ENCODE assay signal across 7 mouse cellular contexts in genomic region chr5:25058853-25059741, GRCm38 (mm10). TPM values are rescaled to one million over a fixed set of nuclear protein-coding genes. Genes with fewer than 3 reads are reported as not detected.
A peak's percentile ranks its signal among the peaks of the same experiment; 100 is the strongest.
DNase-seq lines count a peak whose midpoint lies in the region; ATAC-seq and TF ChIP-seq lines count a peak whose summit lies in the region.

No protein-coding gene starts in this region.

- peak; percentile 67; the same call in 1 of the 2 replicates for ATAC-seq in embryonic facial prominence, embryonic 14.5 days (ENCODE audit: low read depth)
- 0 out of 2 replicates have a peak, but pooled peaks have one; percentile 18 for ATAC-seq in midbrain, postnatal 0 days (ENCODE audit: low FRiP score)

- DNase-seq in Muller cell, postnatal 12 days (ENCODE audit: inconsistent ontology term): peak; percentile 38
- peak; percentile 72 for DNase-seq in adrenal gland, postnatal 14 days
- DNase-seq in embryonic facial prominence, embryonic 14.5 days (ENCODE audit: low spot score): peak; percentile 48
- DNase-seq in layer of hippocampus, adult 18-20 months (ENCODE audit: low spot score in 2 of 2): peak; percentile 52 to 73
- peak; percentile 70 for DNase-seq in midbrain, postnatal 0 days (ENCODE audit: low spot score)
- DNase-seq in urinary bladder, postnatal 25 days (ENCODE audit: low spot score): no peak
- no peak for DNase-seq in spleen, postnatal 14 days (ENCODE audit: low spot score in 2 of 2)

- no peaks in the 10 kb centered on the region for H3K9me3 ChIP-seq in embryonic facial prominence, embryonic 14.5 days (ENCODE audit: control insufficient read depth, low read length)
- no peaks in the 10 kb centered on the region for H3K9me3 ChIP-seq in midbrain, postnatal 0 days (ENCODE audit: low read length)

- 21% methylated on average over 21 of the region's 21 CpGs for WGBS in embryonic facial prominence, embryonic 14.5 days
- WGBS in midbrain, postnatal 0 days: 21% methylated on average over 21 of the region's 21 CpGs

- no peak overlapping the region for H3K27ac ChIP-seq in embryonic facial prominence, embryonic 14.5 days (replicated peaks; ENCODE audit: low read depth, low read length)
- no peak overlapping the region for H3K27ac ChIP-seq in midbrain, postnatal 0 days (ENCODE audit: low read depth, low read length)

- peaks cover 7% of the 10 kb centered on the region for H3K4me1 ChIP-seq in embryonic facial prominence, embryonic 14.5 days (ENCODE audit: control insufficient read depth, insufficient read depth, low read length)
- peaks cover 9% of the 10 kb centered on the region; the same call in 1 of the 2 replicates for H3K4me1 ChIP-seq in midbrain, postnatal 0 days (ENCODE audit: insufficient read depth, low read length)

- H3K36me3 ChIP-seq in embryonic facial prominence, embryonic 14.5 days (ENCODE audit: control insufficient read depth, insufficient read depth, low read length): no peaks in the 10 kb centered on the region
- H3K36me3 ChIP-seq in midbrain, postnatal 0 days (ENCODE audit: insufficient read depth, low read length): no peaks in the 10 kb centered on the region

- TF ChIP-seq CTCF in midbrain, postnatal 0 days (IDR thresholded peaks at IDR 0.05): no peak

- H3K4me3 ChIP-seq in embryonic facial prominence, embryonic 14.5 days (ENCODE audit: low read depth, low read length): no peak overlapping the region
- 0 out of 2 replicates have a peak overlapping the region, but pooled peaks have one; percentile 1 for H3K4me3 ChIP-seq in midbrain, postnatal 0 days (ENCODE audit: low read depth, low read length)

- H3K9ac ChIP-seq in embryonic facial prominence, embryonic 14.5 days (ENCODE audit: low read depth, low read length): no peak overlapping the region
- H3K9ac ChIP-seq in midbrain, postnatal 0 days (replicated peaks; ENCODE audit: low read length, poor library complexity, severe bottlenecking): no peak overlapping the region; the same call in 1 of the 2 replicates

- H3K27me3 ChIP-seq in embryonic facial prominence, embryonic 14.5 days (replicated peaks; ENCODE audit: control insufficient read depth, insufficient read depth, low read length): 0 out of 2 replicates have a peak, but pooled peaks cover 5% of the 10 kb centered on the region
- H3K27me3 ChIP-seq in midbrain, postnatal 0 days (ENCODE audit: insufficient read depth, low read length): no peaks in the 10 kb centered on the region

- H3K4me2 ChIP-seq in embryonic facial prominence, embryonic 14.5 days (ENCODE audit: low read depth, low read length): no peak overlapping the region; the same call in 1 of the 2 replicates
- H3K4me2 ChIP-seq in midbrain, postnatal 0 days (ENCODE audit: low read depth, low read length, poor library complexity, severe bottlenecking): peak overlapping the region; percentile 29

RNA-seq across cellular contexts. Expression of gene Prkag2, which starts 41.3 kb away (rescaled TPM):
- total RNA-seq in adrenal gland, postnatal 14 days (2021): 64.7 and 74.9 TPM in 2 replicates
- 24.4 and 28.2 TPM in 2 replicates for polyA plus RNA-seq in embryonic facial prominence, embryonic 14.5 days (2014; fragmentation: Nextera tagmentation; extraction: Ambion mirVana)
- 100 to 1,000 TPM; 167 to 174 TPM for total RNA-seq in layer of hippocampus, adult 18-20 months (2021)
- 51.6 and 63.1 TPM in 2 replicates for total RNA-seq in midbrain, postnatal 0 days (2014; rRNA removed)
- 101 and 103 TPM in 2 replicates for polyA plus RNA-seq in midbrain, postnatal 0 days (2015; fragmentation: Nextera tagmentation; extraction: Ambion mirVana)

Comparison
In these comparisons a context has a peak if more than half of its experiments do, and no peak if none do; other contexts are left out.
1. DNase-seq: peak in Muller cell, postnatal 12 days (single experiment), adrenal gland, postnatal 14 days (single experiment), embryonic facial prominence, embryonic 14.5 days (single experiment), layer of hippocampus, adult 18-20 months (2 of 2) and midbrain, postnatal 0 days (single experiment); none in urinary bladder, postnatal 25 days (single experiment) and spleen, postnatal 14 days (0 of 2).